Mouse (Mus musculus) intestine, postnatal 0 days (tissue): ENCODE results near the gene Dhx8. TPM values are rescaled to one million over a fixed set of nuclear protein-coding genes. Genes with fewer than 3 reads are reported as not detected.

Source experiments
- ATAC-seq: fragments of 200-750 bp; cut with Nextera tagmentation; 2 replicates; pipeline ENCODE4 v1.8.0; 2017; ENCODE audit warnings: mild to moderate bottlenecking, moderate TSS enrichment, moderate library complexity
- H3K27ac ChIP-seq: fragments of 300-500 bp; sonication (generic); 2 replicates; pipeline ENCODE4 v1.5.1; 2014; ENCODE audit warnings: mild to moderate bottlenecking, low read depth, low read length, moderate library complexity
- H3K27me3 ChIP-seq: fragments of 300-500 bp; sonication (generic); replicated peaks from 2 replicates; pipeline ENCODE4 v1.6.1; 2014; ENCODE audit warnings: low read length, mixed read lengths; ENCODE audit not compliant: control insufficient read depth, insufficient read depth
- H3K36me3 ChIP-seq: fragments of 300-500 bp; sonication (generic); 2 replicates; pipeline ENCODE4 v1.6.1; 2014; ENCODE audit warnings: mild to moderate bottlenecking, moderate library complexity; ENCODE audit not compliant: control insufficient read depth, insufficient read depth
- H3K4me1 ChIP-seq: fragments of 300-500 bp; sonication (generic); replicated peaks from 2 replicates; pipeline ENCODE4 v1.6.1; 2014; ENCODE audit warnings: antibody characterized with exemption, low read length, mixed read lengths; ENCODE audit not compliant: control insufficient read depth, insufficient read depth
- H3K4me2 ChIP-seq: fragments of 300-500 bp; sonication (generic); replicated peaks from 2 replicates; pipeline ENCODE4 v1.6.1; 2014; ENCODE audit warnings: low read depth, mild to moderate bottlenecking, moderate library complexity
- H3K4me3 ChIP-seq: fragments of 300-500 bp; sonication (generic); 2 replicates; pipeline ENCODE4 v1.5.1; 2014; ENCODE audit warnings: low read depth, low read length
- H3K9ac ChIP-seq: fragments of 300-500 bp; sonication (generic); 2 replicates; pipeline ENCODE4 v1.6.1; 2014; ENCODE audit warnings: mild to moderate bottlenecking, low read depth, low read length
- H3K9me3 ChIP-seq: fragments of 300-500 bp; sonication (generic); 2 replicates; pipeline ENCODE4 v1.6.1; 2016; ENCODE audit warnings: mixed run types; ENCODE audit not compliant: control insufficient read depth
- CTCF ChIP-seq: sonication (generic); IDR thresholded peaks from 2 replicates; pipeline ENCODE4 v1.5.1; 2016; ENCODE audit warnings: low read depth, mild to moderate bottlenecking, control low read depth, antibody characterized with exemption, moderate library complexity
- WGBS: fragments of 180-500 bp; shearing (Covaris S2); extraction: QIAGEN DNeasy Blood & Tissue Kit; methylation state at CpG from one replicate; pipeline ENCODE4 v1.1.7; 2014; 5-methylcytosine and 5-hydroxymethylcytosine counted together
- polyA plus RNA-seq: library from polyadenylated mRNA; unstranded; fragments of >200 nt; fragmentation: Nextera tagmentation; extraction: Ambion mirVana; gene quantifications from 2 replicates; pipeline ENCODE4 v1.2.1, GENCODE M21; 2015

Gene Dhx8
- polyA plus RNA-seq, 1 experiment from 2014 or later: 11.6 TPM

GRCm38 (mm10) chr11:101813259-101813658 lies 80.5 kb downstream of the Dhx8 start:
- no peak overlapping the region for H3K9ac ChIP-seq
- H3K36me3 ChIP-seq: no peaks in the 10 kb centered on the region
- H3K4me1 ChIP-seq: 0 out of 2 replicates have a peak, but pooled peaks cover 3% of the 10 kb centered on the region
- no peak for ATAC-seq
- H3K4me3 ChIP-seq: no peak overlapping the region
- H3K9me3 ChIP-seq: no peaks in the 10 kb centered on the region
- no peaks in the 10 kb centered on the region for H3K27me3 ChIP-seq
- peak; percentile 97 for TF ChIP-seq CTCF
- H3K27ac ChIP-seq: no peak overlapping the region
- H3K4me2 ChIP-seq: no peak overlapping the region
- WGBS: under 1% methylated on average over 7 of the region's 7 CpGs

GRCm38 (mm10) chr11:101814375-101815102 lies 81.8 kb downstream of the Dhx8 start:
- no peaks in the 10 kb centered on the region for H3K9me3 ChIP-seq
- no peak overlapping the region for H3K27ac ChIP-seq
- peak; percentile 91 for TF ChIP-seq CTCF
- ATAC-seq: no peak
- 0 out of 2 replicates have a peak, but pooled peaks cover 3% of the 10 kb centered on the region for H3K4me1 ChIP-seq
- H3K4me3 ChIP-seq: no peak overlapping the region
- 32% methylated on average over 23 of the region's 23 CpGs for WGBS
- no peak overlapping the region for H3K9ac ChIP-seq
- H3K36me3 ChIP-seq: no peaks in the 10 kb centered on the region
- no peaks in the 10 kb centered on the region for H3K27me3 ChIP-seq
- peak overlapping the region; percentile 38 for H3K4me2 ChIP-seq

- 0 out of 2 replicates have a peak, but pooled peaks cover 3% of the 10 kb centered on the region for H3K4me1 ChIP-seq
- no peaks in the 10 kb centered on the region for H3K36me3 ChIP-seq
- H3K4me3 ChIP-seq: no peak overlapping the region
- WGBS: 24% methylated on average over 22 of the region's 22 CpGs
- H3K27ac ChIP-seq: no peak overlapping the region
- no peak overlapping the region for H3K9ac ChIP-seq
- peak overlapping the region; percentile 38; the same call in 1 of the 2 replicates for H3K4me2 ChIP-seq
- no peaks in the 10 kb centered on the region for H3K27me3 ChIP-seq
- TF ChIP-seq CTCF: no peak
- H3K9me3 ChIP-seq: no peaks in the 10 kb centered on the region
- ATAC-seq: no peak
Observed at GRCm38 (mm10) chr11:101815103-101816085, 82.7 kb downstream of the Dhx8 start.

Other genes with a start within 250 kb of the Dhx8 start
- gene Brca1, start 181.0 kb upstream of the Dhx8 start, polyA plus RNA-seq: 2.3 and 3.3 TPM in 2 replicates
- 44.5 and 54.1 TPM in 2 replicates for gene Nbr1, start 180.8 kb upstream of the Dhx8 start, polyA plus RNA-seq
- gene Tmem106a, start 150.7 kb upstream of the Dhx8 start, polyA plus RNA-seq: 122 and 130 TPM in 2 replicates
- gene Gm11634, start 133.7 kb upstream of the Dhx8 start, polyA plus RNA-seq: 0.27 and 0.37 TPM in 2 replicates
- 13.3 and 15.3 TPM in 2 replicates for gene Rdm1, start 105.7 kb upstream of the Dhx8 start, polyA plus RNA-seq
- gene Arl4d, start 67.4 kb upstream of the Dhx8 start, polyA plus RNA-seq: 6.3 and 7.8 TPM in 2 replicates
- gene Etv4, start 52.5 kb downstream of the Dhx8 start, polyA plus RNA-seq: 1.8 and 1.9 TPM in 2 replicates
- gene Meox1, start 161.5 kb downstream of the Dhx8 start, polyA plus RNA-seq: 3.8 and 4.1 TPM in 2 replicates
- gene Sost, start 234.1 kb downstream of the Dhx8 start, polyA plus RNA-seq: not detected in 2 replicates